Mouse (Mus musculus): ENCODE results near the gene Ctso.

DNA sequence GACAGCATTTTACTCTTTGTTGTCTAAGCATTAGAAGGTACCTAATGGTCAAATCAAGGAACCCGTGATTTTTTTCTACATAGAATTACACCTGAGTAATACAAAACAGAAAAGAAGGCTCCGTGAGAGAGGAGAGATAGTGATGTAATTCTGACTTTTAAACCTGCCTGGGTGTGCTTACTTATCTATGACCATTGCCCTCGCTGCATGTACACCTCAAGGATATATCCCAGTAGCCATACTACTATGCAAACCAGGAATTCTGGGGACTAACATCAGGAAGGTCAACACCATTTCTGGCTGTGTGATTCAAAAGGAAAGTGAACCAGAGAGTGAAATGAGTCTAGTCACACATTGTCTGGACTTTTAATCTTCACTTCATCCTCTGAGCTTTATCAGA, 9.9 kb downstream of the Ctso start:
- TF ChIP-seq HCFC1 (IDR thresholded peaks at IDR 0.05; ENCODE audit: borderline replicate concordance, insufficient read depth, low read length) (no peak), ZC3H11A (IDR thresholded peaks at IDR 0.05; ENCODE audit: borderline replicate concordance, low read depth, low read length) (no peak)

All from ES-E14 (cell line).